Mouse (Mus musculus) urinary bladder, adult 2 months (tissue): ENCODE data around the gene Ggcx. TPM values are rescaled to one million over a fixed set of nuclear protein-coding genes. Genes with fewer than 3 reads are reported as not detected.
"Not testable (repeated sequence)": the region's sequence is repeated elsewhere in the genome, so short reads cannot be mapped to it uniquely, and the experiment has no call there.

Experiments used
- DNase-seq: peaks from one replicate; pipeline ENCODE4 v3.0.0; 2022; ENCODE audit warnings: low spot score
- polyA plus RNA-seq: library from polyadenylated mRNA; depleted of rRNA; stranded (reverse); fragments of >200 nt; gene quantifications from 2 replicates; pipeline ENCODE4 v1.2.3, GENCODE M21; 2012

The Ggcx gene
- polyA plus RNA-seq, 1 experiment = 27.3 TPM

DNA sequence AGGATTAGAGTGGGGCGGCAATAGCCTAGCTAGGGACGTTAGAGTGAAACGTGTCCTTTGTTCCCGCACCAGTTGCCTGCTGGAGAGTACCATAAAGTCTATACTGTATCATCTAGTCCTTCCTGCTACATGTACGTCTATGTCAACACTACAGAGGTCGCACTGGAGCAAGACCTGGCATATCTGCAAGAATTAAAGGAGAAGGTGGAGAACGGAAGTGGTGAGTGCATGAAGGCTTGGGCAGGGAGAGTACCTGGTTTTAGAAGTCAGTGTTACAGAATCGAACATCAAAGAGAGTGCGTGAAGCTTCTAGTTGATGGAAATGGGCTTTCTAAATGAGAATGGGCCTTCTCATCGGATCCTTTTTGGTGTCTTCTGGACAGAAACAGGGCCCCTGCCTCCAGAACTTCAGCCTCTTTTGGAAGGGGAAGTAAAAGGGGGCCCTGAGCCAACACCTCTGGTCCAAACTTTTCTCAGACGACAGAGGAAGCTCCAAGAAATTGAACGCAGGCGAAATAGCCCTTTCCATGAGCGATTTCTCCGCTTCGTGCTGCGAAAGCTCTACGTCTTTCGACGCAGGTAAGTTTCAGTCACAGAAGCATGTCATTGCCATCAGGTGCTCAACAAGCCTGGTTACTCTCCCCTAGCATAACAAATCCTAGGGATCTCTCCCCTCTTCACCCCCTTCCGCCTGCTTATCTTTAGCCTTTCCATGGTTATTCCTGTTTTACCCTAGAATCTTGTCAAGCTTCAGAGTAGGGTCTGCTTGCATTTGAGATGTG lies 15.1 kb downstream of the Ggcx start:
- no peak for DNase-seq

DNA sequence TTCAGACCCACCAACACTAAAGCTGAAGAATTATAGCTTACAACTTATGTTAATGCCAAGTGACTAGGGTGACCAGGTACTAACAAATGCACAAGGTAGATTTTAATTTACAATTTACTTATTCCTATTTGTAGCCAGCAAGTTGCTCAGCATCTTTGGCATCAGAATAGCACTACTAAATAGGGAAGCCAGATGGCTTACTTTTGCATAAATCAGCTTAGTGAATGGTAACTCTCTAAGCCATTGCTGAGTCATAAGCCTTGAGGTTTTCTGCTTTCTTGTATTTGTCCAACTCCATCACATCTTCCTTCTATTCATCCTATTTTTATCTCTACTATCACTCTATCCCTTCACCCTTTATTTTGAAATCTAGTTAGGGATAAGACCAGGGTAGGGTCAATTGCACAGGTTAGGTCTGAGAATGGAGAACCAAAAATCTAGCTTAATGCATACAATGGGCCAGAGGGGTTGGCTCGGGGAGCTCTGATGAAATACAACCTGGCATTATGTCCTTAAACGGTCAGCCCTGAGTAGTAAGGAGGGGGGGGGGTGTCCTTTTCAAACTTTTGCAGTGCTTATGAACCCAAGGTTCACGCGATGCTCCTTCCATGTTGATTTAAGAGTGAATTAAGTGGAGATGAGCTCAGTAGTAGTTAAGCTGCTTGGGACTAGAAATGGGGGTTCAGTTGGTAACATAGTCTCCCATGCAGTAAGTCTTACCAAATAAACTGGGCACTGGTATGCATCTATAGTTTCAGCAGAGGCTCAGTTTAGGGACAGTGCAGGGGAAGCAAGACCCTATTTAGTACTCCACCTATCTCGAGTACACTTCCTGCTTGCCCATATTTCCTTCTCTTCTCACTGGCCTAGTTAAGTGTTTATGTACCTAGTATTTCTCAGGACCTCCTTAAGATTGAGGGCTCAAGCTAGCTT lies 17.1 kb downstream of the Ggcx start:
- DNase-seq = no peak

DNA sequence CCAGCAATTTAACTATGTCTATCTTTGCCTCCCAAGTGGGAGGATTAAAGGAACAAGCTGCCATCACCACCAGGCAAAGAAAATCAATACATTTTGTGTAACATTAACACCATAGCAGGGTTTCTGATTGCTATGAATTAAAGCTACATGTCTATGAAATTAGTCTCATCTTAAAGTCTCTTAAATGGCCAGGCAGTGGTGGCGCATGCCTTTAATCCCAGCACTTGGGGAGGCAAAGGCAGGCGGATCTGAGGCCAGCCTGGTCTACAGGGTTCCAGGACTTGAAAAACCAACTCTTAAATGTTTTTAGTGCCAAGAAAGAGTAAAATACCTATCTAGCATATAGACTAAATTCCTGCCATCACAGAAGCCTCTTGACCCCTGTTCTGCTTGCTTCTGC lies 18.0 kb downstream of the Ggcx start:
- DNase-seq = no peak

DNA sequence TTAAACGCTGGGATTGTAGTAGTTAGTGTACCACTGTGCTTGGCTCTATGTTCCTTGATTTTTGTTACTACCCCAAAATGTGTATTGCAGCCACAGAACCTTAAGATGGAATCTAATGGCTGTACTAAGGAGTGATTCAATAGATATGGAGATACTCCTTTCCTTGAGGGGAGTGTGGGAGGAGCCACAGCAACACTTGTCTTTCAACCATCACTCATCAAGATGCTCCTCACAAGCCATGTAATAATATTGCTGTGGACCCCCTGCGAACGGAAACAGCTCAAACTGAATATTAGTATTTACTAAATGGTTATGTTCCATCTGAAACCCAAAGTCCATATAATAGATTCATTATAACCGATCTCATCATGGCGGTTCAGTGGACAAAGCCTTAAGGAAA lies 24.1 kb downstream of the Ggcx start:
- no peak for DNase-seq

DNA sequence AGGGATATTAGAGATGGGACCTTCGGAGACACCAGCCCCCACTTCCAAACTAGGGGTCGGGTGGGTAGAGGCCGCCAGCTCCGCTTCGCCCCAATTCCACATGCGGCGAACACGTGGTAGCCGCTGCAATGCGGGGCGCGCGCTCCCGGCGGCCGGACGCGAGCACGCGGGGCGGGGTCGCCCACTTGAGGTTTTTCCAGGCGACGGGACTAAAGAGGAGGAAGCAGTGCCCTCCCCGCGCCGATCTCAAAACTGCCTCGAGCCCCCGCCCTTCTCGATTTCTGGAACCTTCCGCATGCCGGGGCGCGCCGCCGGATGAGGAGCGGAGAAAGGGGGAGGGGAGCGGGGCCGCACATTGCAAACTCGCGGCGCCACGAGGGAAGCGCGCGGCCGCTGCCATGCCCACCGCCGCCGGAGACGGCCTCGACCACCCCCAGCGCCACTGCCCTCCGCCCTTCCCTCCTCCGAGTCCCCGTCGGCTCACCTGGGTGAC lies 24.8 kb downstream of the Ggcx start:
- peak; percentile 81 for DNase-seq

DNA sequence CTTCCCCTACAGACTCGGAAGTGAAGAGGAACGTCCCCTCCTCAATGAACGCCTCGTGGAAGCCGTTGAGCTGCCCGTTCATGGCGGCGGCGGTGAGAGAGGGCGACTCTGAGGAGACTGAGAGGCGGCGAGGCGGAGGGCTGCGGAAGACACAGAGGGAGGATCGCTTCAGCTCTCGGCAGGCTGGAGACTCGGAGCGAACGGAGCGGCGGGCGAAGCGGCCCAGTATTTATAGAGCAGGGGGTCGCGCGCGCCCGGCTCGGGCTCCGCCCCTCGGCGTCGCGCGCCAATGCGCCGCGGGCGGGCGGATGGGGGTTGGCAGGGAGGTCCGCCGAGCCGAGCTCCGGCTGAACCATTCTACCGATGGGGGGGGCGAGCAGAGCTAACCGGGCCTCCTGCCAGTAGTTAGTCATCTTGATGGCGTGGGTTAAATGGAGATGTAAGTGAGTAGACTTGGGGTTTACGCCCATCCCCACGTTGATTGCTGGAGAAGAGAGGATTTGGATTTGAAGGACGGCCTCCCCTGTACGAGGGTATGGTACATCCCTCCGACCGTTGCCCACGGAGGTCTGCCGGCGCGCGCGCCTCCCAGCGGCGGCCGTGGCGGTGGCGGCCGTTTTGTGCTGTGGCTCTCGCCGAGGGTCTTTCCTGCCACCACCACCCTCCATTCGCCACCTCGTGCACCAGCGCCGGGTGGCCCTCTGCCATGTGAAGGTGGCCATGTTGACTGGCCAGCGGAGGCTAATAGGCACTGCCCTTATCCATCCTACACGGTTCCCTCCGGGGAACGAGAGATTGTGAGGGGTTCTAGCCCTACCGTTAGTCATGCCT lies 25.5 kb downstream of the Ggcx start, which contains the start of gene Mat2a:
Gene Mat2a (minus strand): TSS at position 204 of the 831 bp plus-strand sequence.
- DNase-seq = peak; percentile 97

DNA sequence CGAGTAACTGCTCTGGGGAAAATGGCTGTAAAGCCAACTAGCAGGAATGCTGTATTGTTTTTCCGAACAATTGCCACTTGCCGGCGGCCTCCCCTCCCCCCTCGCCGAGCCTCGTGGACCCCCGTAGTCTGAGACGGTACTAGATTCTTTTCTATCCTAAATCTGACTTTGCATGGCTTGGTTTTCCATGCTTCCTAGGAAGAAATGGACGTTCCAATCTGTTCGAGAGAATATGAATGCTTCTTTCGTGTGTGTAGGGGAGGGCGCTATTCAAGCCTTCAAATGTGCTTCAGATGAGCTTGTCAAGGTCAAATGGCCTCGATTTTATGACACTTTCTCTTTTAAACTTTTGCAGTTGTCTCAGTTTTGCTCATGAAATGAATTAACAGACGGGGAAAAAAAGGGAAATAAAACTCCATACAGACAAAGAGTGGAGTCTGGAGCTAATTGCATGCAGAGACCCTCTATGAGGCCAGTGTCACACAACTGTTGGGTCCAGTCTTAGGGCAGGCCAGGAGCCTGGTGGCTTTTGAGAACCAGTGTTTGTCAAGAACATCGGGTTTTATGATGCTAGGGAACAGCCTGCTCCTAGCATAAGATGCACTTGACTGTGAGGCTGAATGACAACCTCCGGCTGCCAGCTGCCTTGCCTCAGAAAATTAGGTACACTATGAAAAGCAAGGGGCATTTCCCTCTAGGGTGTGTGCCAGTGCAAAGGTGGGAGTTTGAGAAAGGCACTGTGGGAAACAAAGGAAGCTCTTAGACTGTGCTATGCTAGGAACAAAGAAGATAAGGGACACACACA lies 26.3 kb downstream of the Ggcx start:
- no peak for DNase-seq

DNA sequence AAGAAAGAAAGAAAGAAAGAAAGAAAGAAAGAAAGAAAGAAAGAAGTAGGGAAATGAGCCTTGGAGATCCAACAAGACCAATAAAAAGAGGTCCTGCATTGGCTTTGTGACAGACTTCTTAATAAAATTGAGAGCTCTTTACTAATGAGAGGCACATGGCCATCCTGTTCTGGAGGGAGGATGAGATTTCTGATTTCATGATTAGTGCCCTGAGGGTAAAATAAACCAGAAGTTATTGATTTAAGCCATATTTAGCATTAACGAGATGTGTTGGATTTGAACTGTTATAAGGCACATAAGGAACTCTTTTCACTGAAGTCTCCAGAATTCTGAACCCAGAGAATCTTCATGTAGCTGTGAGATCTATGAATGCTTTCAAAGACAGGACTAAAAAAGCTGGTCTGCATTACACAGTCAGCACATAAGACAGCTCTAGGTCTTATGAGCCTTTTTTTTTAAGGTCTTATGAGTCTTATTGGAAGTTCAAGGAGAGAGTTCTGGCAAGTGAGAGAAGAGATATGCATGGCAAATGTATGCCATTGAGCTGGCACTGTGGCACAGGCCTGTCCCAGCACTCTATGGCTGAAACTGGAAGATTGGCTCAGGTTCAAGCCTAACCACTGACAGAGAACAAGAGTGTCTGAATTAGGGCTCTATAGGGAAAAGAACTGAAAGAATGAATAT lies 29.0 kb downstream of the Ggcx start:
- no peak for DNase-seq

DNA sequence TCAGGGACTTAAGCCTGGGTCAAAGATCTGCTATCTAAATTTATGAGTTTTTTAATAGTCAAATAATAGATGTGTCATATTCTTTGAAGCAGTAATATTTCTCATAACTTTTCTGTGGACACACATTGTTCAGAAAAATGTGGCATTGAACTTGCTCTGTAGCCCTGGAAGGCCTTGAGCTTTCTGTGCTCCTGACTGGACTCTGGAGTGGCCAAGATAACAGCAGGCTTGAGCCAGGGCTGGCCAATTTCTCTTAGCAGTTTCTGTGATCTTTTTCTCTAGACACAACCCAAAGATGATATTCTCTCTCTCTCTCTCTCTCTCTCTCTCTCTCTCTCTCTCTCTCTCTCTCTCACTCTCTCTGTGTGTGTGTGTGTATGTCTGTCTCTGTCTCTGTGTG lies 30.9 kb downstream of the Ggcx start:
- DNase-seq = no peak

DNA sequence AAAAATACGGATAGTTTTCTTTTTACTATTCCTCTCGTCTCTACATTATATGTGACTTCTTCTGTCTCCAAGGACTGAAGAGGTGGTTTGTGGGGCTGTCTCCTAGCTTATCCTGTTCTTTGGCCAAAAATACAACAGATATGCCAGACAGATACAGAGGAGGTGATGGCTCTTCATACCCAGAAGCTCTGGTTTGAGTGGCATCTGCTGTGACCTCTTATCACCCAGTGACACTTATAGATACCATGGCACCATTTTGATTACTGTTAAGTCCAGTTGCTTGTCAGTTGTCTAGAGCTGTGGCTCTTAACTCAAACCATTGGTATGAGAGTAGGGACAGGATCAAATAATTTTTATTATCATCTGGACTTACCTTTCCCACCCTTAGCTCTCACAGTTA lies 33.4 kb downstream of the Ggcx start:
- no peak for DNase-seq

DNA sequence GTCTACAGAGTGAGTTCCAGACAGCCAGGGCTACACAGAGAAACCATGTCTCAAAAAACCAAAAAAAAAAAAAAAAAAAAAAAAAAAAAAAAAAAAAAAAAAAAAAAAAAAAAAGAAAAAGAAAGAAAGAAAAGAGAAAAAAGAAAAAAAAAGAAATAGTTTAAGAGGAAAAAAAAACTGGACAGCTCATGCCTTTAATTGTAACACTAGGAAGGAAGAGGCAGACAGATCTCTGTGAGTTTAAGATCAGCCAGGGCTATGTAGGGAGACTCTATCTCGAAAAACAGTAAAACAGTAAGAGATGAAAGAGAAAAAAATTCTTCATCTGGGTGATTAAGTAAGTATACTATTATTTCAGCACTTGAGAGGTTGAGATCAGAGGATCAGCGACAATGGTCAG lies 37.7 kb downstream of the Ggcx start:
- DNase-seq = not testable (repeated sequence)

DNA sequence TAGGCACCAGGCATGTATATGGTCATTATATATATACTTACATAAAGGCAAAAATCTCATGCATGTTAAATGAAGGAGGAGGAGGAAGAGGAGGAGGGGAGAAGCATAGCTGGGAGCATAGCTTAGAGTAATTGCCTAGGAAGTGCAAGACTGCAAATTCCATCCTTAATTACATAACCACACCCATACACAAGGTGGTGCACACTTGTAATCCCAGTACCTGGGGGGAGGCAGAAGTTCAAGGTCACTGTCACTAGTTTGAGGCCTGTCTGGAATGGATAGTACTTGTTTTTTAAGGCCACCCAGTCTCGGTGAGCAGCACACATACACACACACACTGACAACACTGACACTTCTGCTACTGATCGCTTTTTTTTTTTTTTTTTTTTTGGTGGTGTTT lies 38.2 kb downstream of the Ggcx start:
- DNase-seq = no peak

DNA sequence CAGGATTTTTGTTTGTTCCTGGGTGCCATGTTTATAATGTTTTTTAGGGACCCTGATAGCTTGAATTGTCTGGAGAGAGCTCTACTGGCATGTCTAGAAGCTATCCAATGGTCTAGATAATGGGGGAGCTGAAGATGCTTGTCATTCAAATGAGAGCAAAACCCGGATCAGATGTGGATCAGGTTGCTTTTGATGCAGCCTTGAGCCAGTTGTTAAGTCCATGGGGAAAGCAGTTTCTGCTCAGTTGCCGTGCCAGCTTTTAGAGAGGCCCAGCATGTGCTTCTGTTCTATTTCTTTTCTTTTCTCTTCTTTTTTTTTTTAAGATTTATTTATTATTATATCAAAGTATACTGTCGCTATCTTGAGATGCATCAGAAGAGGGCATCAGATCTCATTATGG lies 39.5 kb downstream of the Ggcx start:
- no peak for DNase-seq

DNA sequence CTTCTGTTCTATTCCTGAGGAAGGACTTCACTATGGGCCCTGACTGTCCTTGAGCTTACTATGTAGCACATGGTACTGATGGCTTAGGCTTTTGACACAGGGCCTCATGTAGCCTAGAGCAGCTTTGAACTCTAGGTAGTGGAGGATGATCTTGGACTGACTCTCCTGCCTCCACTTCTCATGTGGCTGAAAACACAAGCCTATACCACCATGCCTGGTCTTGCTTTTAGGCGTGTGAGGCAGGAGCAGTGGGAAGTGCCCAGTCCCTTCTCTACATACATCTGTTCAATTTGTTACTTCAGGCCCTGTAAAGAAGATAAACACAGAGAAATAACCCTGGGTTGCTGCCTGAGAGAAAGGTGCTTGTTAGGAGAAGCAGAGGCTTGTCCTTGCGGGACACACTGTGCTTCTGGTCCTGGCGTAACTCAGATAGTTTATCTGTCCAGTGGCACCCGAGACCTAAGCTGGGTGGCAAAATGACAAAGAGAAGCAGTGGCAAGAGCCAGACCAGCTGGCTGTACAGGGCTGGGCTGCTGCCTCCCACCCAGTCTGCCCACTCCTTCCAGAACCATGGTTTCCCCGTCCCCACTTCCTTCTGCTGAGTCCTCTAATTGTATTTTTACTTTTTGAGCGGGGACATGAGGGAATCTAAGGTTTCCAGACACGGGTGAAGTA lies 40.1 kb downstream of the Ggcx start:
- no peak for DNase-seq

DNA sequence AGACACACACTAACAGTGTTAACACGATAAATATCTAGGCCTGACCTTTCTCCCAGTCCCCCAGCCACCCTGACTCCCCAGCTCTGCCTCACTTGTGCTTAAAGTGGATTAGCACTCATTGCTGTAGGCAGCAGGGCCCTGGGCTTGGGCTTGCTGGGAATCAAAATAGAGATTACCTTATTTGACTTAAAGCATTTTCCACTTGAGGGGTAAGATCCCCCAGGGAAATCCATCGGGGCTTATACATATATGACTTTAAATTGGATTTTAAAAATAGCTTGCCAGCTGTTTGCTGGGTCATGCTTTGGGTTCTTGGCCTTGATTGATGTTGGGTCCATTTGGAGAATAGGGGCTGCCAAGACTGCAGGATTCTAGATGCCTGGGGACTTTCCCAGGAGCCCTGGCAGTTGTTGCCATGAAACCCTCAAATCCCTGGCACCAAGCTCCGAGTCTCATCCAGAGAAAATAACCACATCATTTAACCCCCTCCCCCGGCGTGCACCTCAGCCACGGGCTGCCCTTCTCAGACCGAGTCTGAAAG lies 40.8 kb downstream of the Ggcx start:
- no peak for DNase-seq

DNA sequence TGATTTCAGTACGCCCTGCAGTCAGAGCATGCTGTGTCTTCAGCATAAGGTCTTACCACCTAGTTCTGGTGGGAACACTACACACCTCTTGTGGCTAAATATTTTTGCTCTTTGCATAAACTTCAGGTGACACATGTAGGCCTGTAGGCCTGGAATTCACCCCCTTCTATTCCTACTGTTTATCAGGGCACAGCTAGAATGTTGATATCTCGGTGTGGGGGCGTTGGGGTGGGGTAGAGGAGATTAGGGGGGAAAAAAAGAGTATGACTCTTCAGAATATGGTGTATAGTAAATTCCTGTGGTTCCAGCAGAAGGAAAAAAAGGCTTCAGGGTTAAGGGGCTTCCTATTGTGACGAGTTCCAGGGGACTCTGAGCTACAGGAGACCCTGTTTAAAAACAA lies 42.5 kb downstream of the Ggcx start:
- DNase-seq = no peak

DNA sequence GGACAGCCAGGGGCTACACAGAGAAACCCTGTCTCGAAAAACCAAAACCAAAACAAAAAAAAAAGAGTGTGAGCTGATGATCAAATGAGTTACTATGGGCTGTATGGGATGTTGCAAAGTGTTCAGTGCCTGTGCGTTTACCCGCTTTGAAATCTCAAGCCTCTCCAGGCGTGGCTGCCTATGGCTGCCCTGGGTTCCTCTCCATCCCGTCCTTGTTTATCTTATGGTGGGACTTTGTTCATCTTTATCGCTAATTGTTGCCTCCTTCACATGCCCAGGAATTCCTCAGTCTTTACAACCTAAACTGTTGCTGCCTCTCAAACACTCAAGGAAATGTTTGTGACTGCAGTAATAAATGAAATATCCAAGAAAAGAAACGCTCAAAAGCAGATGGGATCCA lies 44.3 kb downstream of the Ggcx start:
- DNase-seq = no peak

DNA sequence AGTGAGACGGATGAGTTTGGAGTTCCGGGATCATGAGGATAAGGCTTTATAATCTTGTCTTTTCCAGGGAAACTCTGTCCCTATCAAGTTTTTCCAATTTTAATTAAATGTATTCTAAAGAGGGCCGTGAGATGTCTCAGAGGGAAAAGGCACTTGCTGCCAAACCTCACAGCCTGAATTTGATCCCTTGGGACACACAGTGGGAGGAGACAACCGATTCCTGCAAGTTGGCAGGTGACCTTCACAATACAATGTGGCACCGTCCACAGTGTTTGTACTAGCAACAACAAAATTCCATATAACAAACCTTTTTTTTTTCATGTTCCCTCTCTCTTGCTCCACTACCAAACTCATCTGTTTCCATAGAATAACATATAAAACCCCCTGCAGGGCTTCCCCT lies 44.8 kb downstream of the Ggcx start:
- no peak for DNase-seq

DNA sequence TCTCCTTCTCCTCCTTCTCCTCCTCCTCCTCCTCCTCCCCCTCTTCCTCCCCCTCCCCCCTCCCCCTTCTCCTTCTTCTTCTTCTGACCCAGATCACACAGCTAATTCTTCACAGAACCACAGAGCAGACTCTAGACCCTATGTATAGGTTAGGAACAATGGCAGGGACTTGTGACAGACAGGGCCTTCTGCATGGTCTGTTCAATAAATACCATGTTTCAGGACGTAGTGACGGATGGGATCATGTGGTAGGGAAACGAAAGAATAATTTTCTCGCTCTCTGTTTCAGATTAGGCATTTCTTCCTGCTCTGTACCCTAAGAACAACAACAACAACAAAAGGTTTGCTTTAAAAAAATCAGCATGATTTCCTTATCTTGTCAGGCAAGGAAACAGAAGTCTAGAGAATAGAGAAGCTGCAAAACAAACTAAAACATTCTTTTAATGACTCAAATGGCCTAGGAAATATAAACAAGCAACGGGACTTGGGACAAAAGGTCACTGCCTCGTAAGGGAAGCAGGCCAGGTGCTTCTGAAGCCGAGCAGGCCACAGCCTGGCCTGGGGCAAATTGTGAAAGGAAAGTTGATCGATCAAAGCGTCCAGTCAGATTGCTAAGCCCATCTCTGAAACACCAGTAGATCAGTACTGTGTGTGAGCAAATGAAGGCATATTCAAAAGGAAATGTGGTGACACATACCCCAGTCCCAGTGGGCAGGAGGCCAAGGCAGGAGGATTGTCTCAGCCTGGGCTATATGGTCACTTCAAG lies 46.1 kb downstream of the Ggcx start:
- DNase-seq = no peak
